Mouse (Mus musculus): ENCODE results near the gene Prrg2. TPM values are rescaled to one million over a fixed set of nuclear protein-coding genes. Genes with fewer than 3 reads are reported as not detected.
A peak's percentile ranks its signal among the peaks of the same experiment; 100 is the strongest.

Prrg2 gene
- polyA plus RNA-seq, 1 experiment, result 15.6 TPM

- DNase-seq (ENCODE audit: extremely low spot score in 1 of 2, low spot score in 1 of 2), result no peak
Observed at GRCm38 (mm10) chr7:45061532-45062075, 873 bp downstream of the Prrg2 start.

- DNase-seq (ENCODE audit: extremely low spot score in 1 of 2, low spot score in 1 of 2), result no peak
Observed at GRCm38 (mm10) chr7:45060632-45061122, 1.8 kb downstream of the Prrg2 start.

- no peak for DNase-seq (ENCODE audit: extremely low spot score in 1 of 2, low spot score in 1 of 2)
Observed at GRCm38 (mm10) chr7:45058607-45059571, 3.6 kb downstream of the Prrg2 start.

- DNase-seq (ENCODE audit: extremely low spot score in 1 of 2, low spot score in 1 of 2), result no peak
Observed at GRCm38 (mm10) chr7:45056972-45057348, 5.5 kb downstream of the Prrg2 start.

GRCm38 (mm10) chr7:45056329-45056971, 6.0 kb downstream of the Prrg2 start:
- no peak for DNase-seq (ENCODE audit: extremely low spot score in 1 of 2, low spot score in 1 of 2)

- DNase-seq (ENCODE audit: extremely low spot score in 1 of 2, low spot score in 1 of 2), result peak; percentile 94 to 96
Observed at GRCm38 (mm10) chr7:45053931-45054510, 8.5 kb downstream of the Prrg2 start.

GRCm38 (mm10) chr7:45053117-45053930, 9.2 kb downstream of the Prrg2 start:
- DNase-seq (ENCODE audit: extremely low spot score in 1 of 2, low spot score in 1 of 2), result peak in 1 of 2 experiments; percentile 64

GRCm38 (mm10) chr7:45052862-45053116, 9.7 kb downstream of the Prrg2 start, which contains the start of gene Prr12:
Gene Prr12, minus strand, starts transcription at chr7:45052881.
- DNase-seq (ENCODE audit: extremely low spot score in 1 of 2, low spot score in 1 of 2), result no peak

- DNase-seq (ENCODE audit: extremely low spot score in 1 of 2, low spot score in 1 of 2), result peak in 1 of 2 experiments; percentile 59
Observed at GRCm38 (mm10) chr7:45052181-45052861, 10.2 kb downstream of the Prrg2 start.

GRCm38 (mm10) chr7:45051601-45051974, 10.9 kb downstream of the Prrg2 start:
- no peak for DNase-seq (ENCODE audit: extremely low spot score in 1 of 2, low spot score in 1 of 2)

GRCm38 (mm10) chr7:45050945-45051600, 11.4 kb downstream of the Prrg2 start:
- peak; percentile 78 to 79 for DNase-seq (ENCODE audit: extremely low spot score in 1 of 2, low spot score in 1 of 2)

- DNase-seq (ENCODE audit: extremely low spot score in 1 of 2, low spot score in 1 of 2), result no peak
Observed at GRCm38 (mm10) chr7:45048923-45049657, 13.4 kb downstream of the Prrg2 start.

- no peak for DNase-seq (ENCODE audit: extremely low spot score in 1 of 2, low spot score in 1 of 2)
Observed at GRCm38 (mm10) chr7:45048001-45048890, 14.2 kb downstream of the Prrg2 start.

GRCm38 (mm10) chr7:45047491-45047890, 15.0 kb downstream of the Prrg2 start:
- no peak for DNase-seq (ENCODE audit: extremely low spot score in 1 of 2, low spot score in 1 of 2)

- DNase-seq (ENCODE audit: extremely low spot score in 1 of 2, low spot score in 1 of 2), result no peak
Observed at GRCm38 (mm10) chr7:45046853-45047350, 15.6 kb downstream of the Prrg2 start.

- DNase-seq (ENCODE audit: extremely low spot score in 1 of 2, low spot score in 1 of 2), result no peak
Observed at GRCm38 (mm10) chr7:45045741-45046140, 16.7 kb downstream of the Prrg2 start.

- DNase-seq (ENCODE audit: extremely low spot score in 1 of 2, low spot score in 1 of 2), result no peak
Observed at GRCm38 (mm10) chr7:45043307-45043706, 19.2 kb downstream of the Prrg2 start.
